Mouse (Mus musculus): ENCODE data around the gene 1810037I17Rik. TPM values are rescaled to one million over a fixed set of nuclear protein-coding genes. Genes with fewer than 3 reads are reported as not detected.

1810037I17Rik gene
- 41.0 TPM for polyA plus RNA-seq (2014; fragmentation: Illumina TruSeq; extraction: RNeasy Lipid Tissue Mini Kit (QIAGEN cat#74804); ENCODE audit: low read depth, low replicate concordance)

DNA sequence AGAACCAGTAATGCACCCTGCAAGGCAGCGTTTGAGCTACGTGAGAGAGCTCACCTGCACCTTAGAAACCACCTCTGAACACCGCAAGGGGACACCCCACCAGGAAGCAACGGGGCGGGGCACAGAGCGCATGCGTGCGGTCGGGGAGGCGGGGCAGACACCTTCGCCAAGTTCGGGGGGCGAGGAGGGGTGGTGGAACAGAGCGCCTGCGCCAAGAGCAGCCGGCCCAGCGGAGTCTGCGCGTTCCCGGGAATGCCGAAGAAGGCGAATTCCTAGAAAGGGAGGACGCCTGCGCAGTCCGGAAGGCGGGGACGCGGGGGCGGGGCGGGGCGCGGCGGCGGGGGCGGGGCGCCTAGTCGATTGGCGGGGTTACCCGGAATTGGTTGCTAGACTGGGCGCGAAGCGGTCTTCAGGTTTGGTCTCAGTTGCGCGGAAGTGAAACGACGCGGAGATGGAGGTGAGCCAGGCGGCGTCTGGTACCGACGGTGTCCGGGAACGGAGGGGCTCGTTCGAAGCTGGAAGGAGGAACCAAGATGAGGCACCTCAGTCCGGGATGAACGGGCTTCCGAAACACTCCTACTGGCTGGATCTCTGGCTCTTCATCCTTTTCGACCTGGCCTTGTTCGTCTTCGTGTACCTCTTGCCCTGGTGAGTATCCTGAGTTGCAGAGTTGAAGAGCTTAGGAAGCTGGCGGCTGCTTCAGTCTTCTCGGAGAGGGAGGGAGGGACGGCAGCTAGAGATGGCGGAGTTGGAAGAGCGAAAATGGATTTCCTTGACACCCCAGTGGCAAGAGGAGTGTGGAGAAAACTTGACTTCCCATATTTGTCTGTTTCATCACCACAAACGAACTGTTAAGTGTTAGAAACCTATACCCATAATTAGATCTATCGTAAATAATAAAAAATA, at the start of gene 1810037I17Rik:
Gene 1810037I17Rik, plus strand, starts transcription at position 195 of the 906 bp plus-strand sequence.

DNA sequence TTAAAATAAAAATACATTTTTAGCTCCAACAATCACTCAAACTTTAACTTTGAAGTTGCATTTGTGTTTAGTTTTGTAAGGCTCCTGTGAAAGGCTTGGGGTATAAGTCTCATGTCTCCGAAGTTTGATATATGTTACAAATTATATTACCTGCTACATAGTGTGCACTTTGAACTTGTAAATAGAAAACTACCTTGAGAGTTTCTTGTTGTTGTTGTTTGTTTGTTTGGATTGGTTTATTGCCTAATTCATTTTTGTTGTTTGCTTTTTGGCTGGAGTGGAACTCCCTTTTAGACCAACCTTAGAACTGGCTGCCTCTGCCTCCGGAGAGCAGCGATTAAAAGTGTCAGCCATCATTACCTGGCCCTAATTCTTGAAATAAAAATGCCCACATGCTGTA, 29.2 kb upstream of the 1810037I17Rik start, which contains the start of gene Fabp2:
Gene Fabp2, plus strand, starts transcription at position 301 of the 400 bp plus-strand sequence.

DNA sequence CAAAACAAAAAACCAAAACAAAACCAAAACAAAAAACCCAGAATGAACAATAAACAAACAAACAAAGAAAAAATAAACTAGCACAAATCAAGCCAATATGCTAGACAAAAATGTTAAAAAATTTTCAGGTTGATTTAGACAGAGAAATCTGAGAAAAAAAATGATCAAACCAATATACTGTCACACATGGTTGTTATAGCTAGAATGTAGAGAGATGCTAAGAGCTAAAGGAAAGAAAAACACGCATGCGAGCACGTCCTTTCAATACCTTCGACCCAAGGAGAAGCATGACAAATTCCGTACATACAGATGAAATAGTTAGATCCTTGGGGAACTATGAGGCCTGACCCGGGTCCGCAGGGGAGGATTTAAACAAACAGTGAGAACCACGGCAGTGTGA, 4.7 kb upstream of the 1810037I17Rik start, which contains the start of gene Gm10959:
Gene Gm10959, minus strand, starts transcription at position 101 of the 400 bp plus-strand sequence.

Other genes starting within 250 kb of the 1810037I17Rik start
- 8.7 TPM for gene Pde5a, start 195.3 kb upstream of the 1810037I17Rik start, polyA plus RNA-seq (2014; fragmentation: Illumina TruSeq; extraction: RNeasy Lipid Tissue Mini Kit (QIAGEN cat#74804); ENCODE audit: low read depth, low replicate concordance)
- 2.2 TPM for gene Fabp2, start 29.1 kb upstream of the 1810037I17Rik start, polyA plus RNA-seq (2014; fragmentation: Illumina TruSeq; extraction: RNeasy Lipid Tissue Mini Kit (QIAGEN cat#74804); ENCODE audit: low read depth, low replicate concordance)
- gene Gm10959, start 4.8 kb upstream of the 1810037I17Rik start, polyA plus RNA-seq (2014; fragmentation: Illumina TruSeq; extraction: RNeasy Lipid Tissue Mini Kit (QIAGEN cat#74804); ENCODE audit: low read depth, low replicate concordance) = not detected
- 34.6 TPM for gene Usp53, start 60.3 kb downstream of the 1810037I17Rik start, polyA plus RNA-seq (2014; fragmentation: Illumina TruSeq; extraction: RNeasy Lipid Tissue Mini Kit (QIAGEN cat#74804); ENCODE audit: low read depth, low replicate concordance)
- gene Myoz2, start 110.8 kb downstream of the 1810037I17Rik start, polyA plus RNA-seq (2014; fragmentation: Illumina TruSeq; extraction: RNeasy Lipid Tissue Mini Kit (QIAGEN cat#74804); ENCODE audit: low read depth, low replicate concordance) = not detected

All from kidney, adult 10 weeks (tissue).